Mouse (Mus musculus): ENCODE measurements at regions not wholly inside any gene's neighbourhood (a gene's known extent, or its start where the extent isn't known, plus 50 kb on each side); places are given as distances from the start of the nearest gene placed in this dataset.

GRCm38 (mm10) chrX:167152611-167153010, 56.5 kb downstream of the Tmsb4x start:
- no peak for DNase-seq (ENCODE audit: low spot score)

GRCm38 (mm10) chrX:167151341-167151740, 57.8 kb downstream of the Tmsb4x start:
- no peak for DNase-seq (ENCODE audit: low spot score)

GRCm38 (mm10) chrX:167149400-167149799, 59.7 kb downstream of the Tmsb4x start:
- no peak for DNase-seq (ENCODE audit: low spot score)

- DNase-seq (ENCODE audit: low spot score): peak; percentile 21
Observed at GRCm38 (mm10) chrX:167146513-167147360, 62.4 kb downstream of the Tmsb4x start.

GRCm38 (mm10) chrX:167145508-167146182, 63.5 kb downstream of the Tmsb4x start:
- peak; percentile 23 for DNase-seq (ENCODE audit: low spot score)

- DNase-seq (ENCODE audit: low spot score): no peak
Observed at GRCm38 (mm10) chrX:167139110-167139509, 70.0 kb downstream of the Tmsb4x start.

GRCm38 (mm10) chrX:167134250-167134649, 74.9 kb downstream of the Tmsb4x start:
- DNase-seq (ENCODE audit: low spot score): no peak

- DNase-seq (ENCODE audit: low spot score): no peak
Observed at GRCm38 (mm10) chrX:167132989-167133395, 76.1 kb downstream of the Tmsb4x start.

- no peak for DNase-seq (ENCODE audit: low spot score)
Observed at GRCm38 (mm10) chrX:167131317-167131716, 77.8 kb downstream of the Tmsb4x start.

- DNase-seq (ENCODE audit: low spot score): no peak
Observed at GRCm38 (mm10) chrX:167130601-167131000, 78.5 kb downstream of the Tmsb4x start.

- DNase-seq (ENCODE audit: low spot score): no peak
Observed at GRCm38 (mm10) chrX:167119288-167119687, 89.8 kb downstream of the Tmsb4x start.

GRCm38 (mm10) chrX:167115096-167115495, 94.0 kb downstream of the Tmsb4x start:
- DNase-seq (ENCODE audit: low spot score): no peak

GRCm38 (mm10) chrX:167111059-167111871, 97.8 kb downstream of the Tmsb4x start:
- peak; percentile 5 for DNase-seq (ENCODE audit: low spot score)

GRCm38 (mm10) chrX:167108356-167108755, 100.8 kb downstream of the Tmsb4x start:
- DNase-seq (ENCODE audit: low spot score): peak; percentile 57

GRCm38 (mm10) chrX:167107469-167107868, 101.6 kb downstream of the Tmsb4x start:
- no peak for DNase-seq (ENCODE audit: low spot score)

GRCm38 (mm10) chrX:167105931-167106417, 103.1 kb downstream of the Tmsb4x start:
- no peak for DNase-seq (ENCODE audit: low spot score)

GRCm38 (mm10) chrX:167105354-167105753, 103.8 kb downstream of the Tmsb4x start:
- DNase-seq (ENCODE audit: low spot score): no peak

- DNase-seq (ENCODE audit: low spot score): no peak
Observed at GRCm38 (mm10) chrX:167104247-167104621, 104.9 kb downstream of the Tmsb4x start.

GRCm38 (mm10) chrX:167103501-167104246, 105.4 kb downstream of the Tmsb4x start:
- DNase-seq (ENCODE audit: low spot score): no peak

GRCm38 (mm10) chrX:167101929-167102328, 107.2 kb downstream of the Tmsb4x start:
- peak; percentile 63 for DNase-seq (ENCODE audit: low spot score)

- no peak for DNase-seq (ENCODE audit: low spot score)
Observed at GRCm38 (mm10) chrX:167099411-167099810, 109.7 kb downstream of the Tmsb4x start.
